In the genomic region with DNA sequence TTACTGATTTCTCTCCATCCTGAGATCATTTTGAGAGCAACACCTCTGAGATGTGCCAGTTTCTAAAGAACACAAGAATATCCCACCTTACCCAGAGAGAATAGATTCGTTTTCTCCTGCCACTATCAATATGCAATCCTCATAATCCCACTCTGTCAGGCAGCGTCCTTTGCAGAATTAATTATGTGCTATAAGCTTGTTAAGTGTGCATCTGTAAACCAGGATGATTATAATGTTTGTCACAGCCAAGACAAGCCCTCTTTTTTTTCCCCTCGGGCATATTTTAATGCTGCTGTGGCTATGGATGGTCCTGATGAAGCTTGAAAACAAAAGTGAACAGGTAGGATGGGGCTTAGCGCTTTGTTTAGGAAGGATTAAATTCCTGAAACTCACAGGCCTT, we compare ENCODE assay signal across 24 mouse cellular contexts.
DNase-seq lines count a peak whose midpoint lies in the region; ATAC-seq lines count a peak whose summit lies in the region.
"Had no signal": no experiment of that assay in that cellular context is flagged by ENCODE, and none has a peak within 500 bp of the region (broad histone marks: within the 10 kb centered on the region; RNA-seq: fewer than 3 reads in every experiment).

No protein-coding gene starts in this region.

- no peaks in the 10 kb centered on the region for H3K27me3 ChIP-seq in embryonic facial prominence, embryonic 11.5 days (ENCODE audit: control insufficient read depth, insufficient read depth, low read length)
- no peaks in the 10 kb centered on the region for H3K27me3 ChIP-seq in embryonic facial prominence, embryonic 10.5 days (replicated peaks; ENCODE audit: low read depth, poor library complexity, severe bottlenecking)
- 0 out of 2 replicates have a peak, but pooled peaks cover 8% of the 10 kb centered on the region for H3K27me3 ChIP-seq in forebrain, embryonic 12.5 days
- H3K27me3 ChIP-seq in hindbrain, embryonic 14.5 days (ENCODE audit: control insufficient read depth, insufficient read depth, low read length) = no peaks in the 10 kb centered on the region
- H3K27me3 ChIP-seq in midbrain, embryonic 12.5 days = peaks cover 5% of the 10 kb centered on the region; the same call in 1 of the 2 replicates
- H3K27me3 ChIP-seq: embryonic facial prominence, embryonic 15.5 days; heart, embryonic 13.5 days; limb, embryonic 15.5 days; liver, embryonic 15.5 days; neural tube, embryonic 15.5 days; Patski; stomach, embryonic 15.5 days had no signal

- no peaks in the 10 kb centered on the region for H3K36me3 ChIP-seq in embryonic facial prominence, embryonic 11.5 days (replicated peaks; ENCODE audit: control insufficient read depth, insufficient read depth, low read depth, low read length)
- peaks cover 4% of the 10 kb centered on the region; the same call in 1 of the 2 replicates for H3K36me3 ChIP-seq in embryonic facial prominence, embryonic 10.5 days (replicated peaks)
- H3K36me3 ChIP-seq in forebrain, embryonic 12.5 days (replicated peaks) = peaks cover 9% of the 10 kb centered on the region; the same call in 1 of the 2 replicates
- no peaks in the 10 kb centered on the region; the same call in 1 of the 2 replicates for H3K36me3 ChIP-seq in hindbrain, embryonic 14.5 days (replicated peaks; ENCODE audit: control insufficient read depth, insufficient read depth)
- H3K36me3 ChIP-seq in midbrain, embryonic 12.5 days = no peaks in the 10 kb centered on the region
- H3K36me3 ChIP-seq: embryonic facial prominence, embryonic 15.5 days; limb, embryonic 15.5 days; liver, embryonic 15.5 days; neural tube, embryonic 15.5 days; stomach, embryonic 15.5 days had no signal

- no peak overlapping the region for H3K27ac ChIP-seq in embryonic facial prominence, embryonic 11.5 days (replicated peaks; ENCODE audit: low read depth, low read length)
- H3K27ac ChIP-seq in embryonic facial prominence, embryonic 10.5 days (replicated peaks) = no peak overlapping the region
- peak overlapping the region; percentile 85 for H3K27ac ChIP-seq in forebrain, embryonic 12.5 days
- H3K27ac ChIP-seq in hindbrain, embryonic 14.5 days = peak overlapping the region; percentile 77
- peak overlapping the region; percentile 88 for H3K27ac ChIP-seq in midbrain, embryonic 12.5 days (replicated peaks)
- H3K27ac ChIP-seq: embryonic facial prominence, embryonic 15.5 days; gastrocnemius, adult 2 months; heart, embryonic 13.5 days; limb, embryonic 15.5 days; liver, embryonic 15.5 days; neural tube, embryonic 15.5 days; stomach, embryonic 15.5 days had no signal

- peak; percentile 32; the same call in 1 of the 2 replicates for ATAC-seq in embryonic facial prominence, embryonic 11.5 days (replicated peaks; ENCODE audit: insufficient number of reproducible peaks, low FRiP score, low TSS enrichment, low read depth)
- ATAC-seq in forebrain, embryonic 12.5 days (ENCODE audit: low FRiP score) = peak; percentile 53
- peak; percentile 52 for ATAC-seq in hindbrain, embryonic 14.5 days (ENCODE audit: low FRiP score)
- peak; percentile 51 for ATAC-seq in midbrain, embryonic 12.5 days (ENCODE audit: low FRiP score, low read depth)
- ATAC-seq: intestine, embryonic 16.5 days; lung, postnatal 0 days; Patski had no signal

- H3K9me3 ChIP-seq in embryonic facial prominence, embryonic 11.5 days (replicated peaks; ENCODE audit: control insufficient read depth, low read length) = no peaks in the 10 kb centered on the region
- H3K9me3 ChIP-seq in embryonic facial prominence, embryonic 10.5 days = 0 out of 2 replicates have a peak, but pooled peaks cover 4% of the 10 kb centered on the region
- H3K9me3 ChIP-seq in forebrain, embryonic 12.5 days = 0 out of 2 replicates have a peak, but pooled peaks cover 3% of the 10 kb centered on the region
- H3K9me3 ChIP-seq in hindbrain, embryonic 14.5 days (ENCODE audit: control insufficient read depth, low read length) = 0 out of 2 replicates have a peak, but pooled peaks cover 6% of the 10 kb centered on the region
- 0 out of 2 replicates have a peak, but pooled peaks cover 5% of the 10 kb centered on the region for H3K9me3 ChIP-seq in midbrain, embryonic 12.5 days
- H3K9me3 ChIP-seq: embryonic facial prominence, embryonic 15.5 days; limb, embryonic 15.5 days; liver, embryonic 15.5 days; neural tube, embryonic 15.5 days; stomach, embryonic 15.5 days had no signal

- peaks cover 4% of the 10 kb centered on the region; the same call in 1 of the 2 replicates for H3K4me1 ChIP-seq in embryonic facial prominence, embryonic 11.5 days (ENCODE audit: control insufficient read depth, insufficient read depth, low read length)
- H3K4me1 ChIP-seq in embryonic facial prominence, embryonic 10.5 days = peaks cover 25% of the 10 kb centered on the region
- H3K4me1 ChIP-seq in forebrain, embryonic 12.5 days = peaks cover 36% of the 10 kb centered on the region
- peaks cover 13% of the 10 kb centered on the region; the same call in 1 of the 2 replicates for H3K4me1 ChIP-seq in hindbrain, embryonic 14.5 days (replicated peaks; ENCODE audit: control insufficient read depth, insufficient read depth, low read length)
- H3K4me1 ChIP-seq in midbrain, embryonic 12.5 days = peaks cover 39% of the 10 kb centered on the region
- H3K4me1 ChIP-seq: embryonic facial prominence, embryonic 15.5 days; heart, embryonic 13.5 days; limb, embryonic 15.5 days; liver, embryonic 15.5 days; stomach, embryonic 15.5 days had no signal

- DNase-seq in embryonic facial prominence, embryonic 11.5 days (ENCODE audit: low spot score) = no peak
- no peak for DNase-seq in embryonic facial prominence, embryonic 10.5 days (ENCODE audit: low spot score)
- no peak for DNase-seq in hindbrain, embryonic 14.5 days (ENCODE audit: low spot score)
- no peak for DNase-seq in adrenal gland, postnatal 25 days
- no peak for DNase-seq in embryo, embryonic 9.5 days (ENCODE audit: extremely low spot score)
- no peak for DNase-seq in thymus, postnatal 36 days
- DNase-seq: adrenal gland, adult 8-10 months; gastrocnemius, adult 2 months; heart, adult 18-20 months; heart, postnatal 36 days; kidney, postnatal 36 days; right cerebral cortex, postnatal 25 days; thymus, adult 18-20 months had no signal

- no peak overlapping the region for H3K4me3 ChIP-seq in embryonic facial prominence, embryonic 11.5 days (ENCODE audit: low read depth, low read length)
- no peak overlapping the region for H3K4me3 ChIP-seq in embryonic facial prominence, embryonic 10.5 days
- H3K4me3 ChIP-seq in forebrain, embryonic 12.5 days (replicated peaks) = no peak overlapping the region
- no peak overlapping the region for H3K4me3 ChIP-seq in hindbrain, embryonic 14.5 days (replicated peaks; ENCODE audit: low read length)
- H3K4me3 ChIP-seq in midbrain, embryonic 12.5 days = no peak overlapping the region
- H3K4me3 ChIP-seq: embryonic facial prominence, embryonic 15.5 days; gastrocnemius, adult 2 months; heart, embryonic 13.5 days; limb, embryonic 15.5 days; liver, embryonic 15.5 days; neural tube, embryonic 15.5 days; stomach, embryonic 15.5 days had no signal

- no peak overlapping the region for H3K4me2 ChIP-seq in embryonic facial prominence, embryonic 11.5 days (ENCODE audit: low read depth, low read length)
- H3K4me2 ChIP-seq in forebrain, embryonic 12.5 days = peak overlapping the region; percentile 30
- H3K4me2 ChIP-seq in hindbrain, embryonic 14.5 days (replicated peaks) = no peak overlapping the region; the same call in 1 of the 2 replicates
- peak overlapping the region; percentile 22 for H3K4me2 ChIP-seq in midbrain, embryonic 12.5 days (replicated peaks)
- H3K4me2 ChIP-seq: embryonic facial prominence, embryonic 15.5 days; heart, embryonic 13.5 days; limb, embryonic 15.5 days; liver, embryonic 15.5 days; neural tube, embryonic 15.5 days; stomach, embryonic 15.5 days had no signal

- H3K9ac ChIP-seq in embryonic facial prominence, embryonic 11.5 days (replicated peaks; ENCODE audit: low read length) = no peak overlapping the region
- no peak overlapping the region for H3K9ac ChIP-seq in forebrain, embryonic 12.5 days
- peak overlapping the region; percentile 37; the same call in 1 of the 2 replicates for H3K9ac ChIP-seq in hindbrain, embryonic 14.5 days
- H3K9ac ChIP-seq in midbrain, embryonic 12.5 days (replicated peaks) = no peak overlapping the region
- H3K9ac ChIP-seq: embryonic facial prominence, embryonic 15.5 days; heart, embryonic 13.5 days; limb, embryonic 15.5 days; liver, embryonic 15.5 days; neural tube, embryonic 15.5 days; stomach, embryonic 15.5 days had no signal

- WGBS in embryonic facial prominence, embryonic 11.5 days = 49% methylated on average over 4 of the region's 4 CpGs
- 48% methylated on average over 4 of the region's 4 CpGs for WGBS in embryonic facial prominence, embryonic 10.5 days
- 13% methylated on average over 4 of the region's 4 CpGs for WGBS in forebrain, embryonic 12.5 days
- WGBS in hindbrain, embryonic 14.5 days = 29% methylated on average over 4 of the region's 4 CpGs
- WGBS in midbrain, embryonic 12.5 days = 23% methylated on average over 4 of the region's 4 CpGs

Comparison
In these comparisons a context has a peak if more than half of its experiments do, and no peak if none do; other contexts are left out.
1. H3K27ac ChIP-seq: peak in forebrain, embryonic 12.5 days (single experiment), hindbrain, embryonic 14.5 days (single experiment) and midbrain, embryonic 12.5 days (single experiment); none in embryonic facial prominence, embryonic 11.5 days (single experiment) and embryonic facial prominence, embryonic 10.5 days (single experiment).
2. H3K4me2 ChIP-seq: peak in forebrain, embryonic 12.5 days (single experiment) and midbrain, embryonic 12.5 days (single experiment); none in embryonic facial prominence, embryonic 11.5 days (single experiment) and hindbrain, embryonic 14.5 days (single experiment).
3. Peak in every context shown above with its lines, with median percentiles within 50 percentile points of each other: ATAC-seq.